Mouse (Mus musculus): Measurements from ENCODE around the gene Man1a. TPM values are rescaled to one million over a fixed set of nuclear protein-coding genes. Genes with fewer than 3 reads are reported as not detected.

The Man1a gene
- polyA plus RNA-seq, 2 experiments from 2014 or later: 16.9 to 17.2 TPM

GRCm38 (mm10) chr10:54060587-54060986 is 15.8 kb downstream of the Man1a start:
- ATAC-seq: no peak

GRCm38 (mm10) chr10:54059679-54060249 is 16.6 kb downstream of the Man1a start:
- peak; percentile 16 for ATAC-seq

GRCm38 (mm10) chr10:54059092-54059496 is 17.3 kb downstream of the Man1a start:
- no peak for ATAC-seq

DNA sequence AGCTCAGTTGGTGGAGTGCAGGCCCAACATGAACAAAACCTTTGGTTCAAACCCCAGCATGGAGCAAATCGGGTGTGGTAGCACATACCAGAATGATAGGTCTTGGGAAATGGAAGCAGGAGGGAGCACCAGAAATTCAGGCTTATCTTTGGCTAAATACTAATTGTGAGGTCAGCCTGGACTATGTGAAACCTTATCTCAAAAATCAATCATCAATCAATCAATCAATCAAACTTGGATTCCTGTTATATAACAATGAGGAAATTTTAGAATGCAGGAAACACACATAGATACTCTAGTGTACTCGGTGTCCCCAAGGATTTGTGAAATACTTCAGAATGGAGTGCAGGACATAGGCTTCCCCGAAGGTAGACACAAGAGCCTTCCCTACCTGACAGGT is 17.8 kb downstream of the Man1a start:
- no peak for ATAC-seq

- ATAC-seq: no peak
These were observed 22.2 kb downstream of the Man1a start for GRCm38 (mm10) chr10:54054188-54054587.

DNA sequence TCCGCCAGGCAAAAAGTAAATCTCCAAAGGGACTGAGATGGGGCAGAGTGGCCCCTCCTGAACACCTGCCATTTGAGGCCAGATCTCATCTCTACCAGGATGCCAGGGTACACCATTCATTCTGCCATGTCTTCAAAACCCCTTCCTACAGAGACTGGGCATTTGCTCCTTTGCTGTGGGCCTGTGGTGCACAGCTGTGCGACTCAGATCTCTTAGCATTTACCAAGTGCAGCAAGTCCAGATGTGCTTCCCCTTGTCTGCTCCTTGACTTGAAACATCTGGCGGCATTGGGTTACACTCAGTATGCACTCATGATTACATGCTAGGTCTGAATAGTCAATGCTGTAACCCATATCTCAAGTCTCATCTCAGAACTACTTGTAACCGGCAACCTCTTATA is 28.5 kb downstream of the Man1a start:
- peak; percentile 14 for ATAC-seq

GRCm38 (mm10) chr10:54043358-54043757 is 33.1 kb downstream of the Man1a start:
- ATAC-seq: no peak

GRCm38 (mm10) chr10:54042212-54042840 is 34.1 kb downstream of the Man1a start:
- ATAC-seq: no peak

- peak; percentile 77 for ATAC-seq
These were observed 35.9 kb downstream of the Man1a start for GRCm38 (mm10) chr10:54040261-54041165.

DNA sequence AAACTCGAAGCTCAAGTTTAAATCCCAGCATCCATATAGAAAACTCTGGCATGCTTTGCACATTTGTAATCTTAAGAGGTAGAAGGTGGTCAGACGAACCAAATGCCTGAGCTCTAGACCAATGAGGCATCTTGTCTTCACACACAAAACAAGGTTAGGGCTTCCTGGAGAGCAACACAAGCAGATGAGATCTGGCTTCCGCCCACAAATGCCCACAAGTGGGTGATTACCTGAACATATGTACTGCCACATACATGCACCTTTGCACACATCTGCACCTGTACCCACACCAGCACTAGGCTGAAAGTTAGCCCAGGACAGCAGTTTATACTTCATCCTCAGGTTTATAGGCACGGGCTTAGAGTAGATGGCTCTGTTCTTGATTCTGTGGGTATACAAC is 36.7 kb downstream of the Man1a start:
- ATAC-seq: peak; percentile 37

DNA sequence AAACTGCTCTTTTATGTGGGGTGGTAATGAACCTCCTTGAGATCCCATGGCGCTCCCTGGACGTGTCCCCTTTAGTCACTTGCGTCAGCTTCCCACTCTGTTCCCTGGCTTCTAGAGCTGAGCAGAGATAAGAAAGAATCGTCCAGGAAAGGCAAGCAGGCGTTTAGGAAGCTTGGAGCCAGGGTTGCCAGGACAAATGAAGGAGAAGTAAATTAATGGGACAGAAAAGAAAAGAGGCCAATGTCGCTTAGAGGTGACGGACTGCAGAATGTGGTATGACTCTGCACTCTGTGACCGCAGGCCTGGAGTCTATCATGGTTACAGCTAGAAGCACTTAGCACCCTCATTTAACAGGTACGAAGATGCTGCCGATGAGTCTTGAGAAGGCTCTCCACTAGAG is 37.7 kb downstream of the Man1a start:
- ATAC-seq: no peak

DNA sequence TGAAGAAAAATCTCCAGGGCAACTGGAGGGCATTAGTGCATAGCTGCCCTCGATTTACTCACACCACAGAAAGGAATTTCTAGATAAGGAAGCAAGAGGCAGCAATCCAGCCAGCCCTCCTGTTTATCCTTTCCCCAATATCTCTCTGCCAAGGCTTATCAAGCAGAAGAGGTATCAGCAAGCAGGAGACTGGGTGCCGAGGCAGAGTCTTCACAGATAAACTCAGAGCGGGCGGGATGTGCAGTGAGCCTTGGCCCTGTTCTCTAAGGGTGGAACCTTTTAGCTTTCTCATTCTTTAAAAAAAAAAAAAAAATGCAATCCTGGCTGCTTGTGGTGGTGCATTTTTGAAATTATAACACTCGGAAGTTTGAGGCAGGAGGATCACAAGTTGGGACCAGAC is 38.2 kb downstream of the Man1a start:
- ATAC-seq: no peak

DNA sequence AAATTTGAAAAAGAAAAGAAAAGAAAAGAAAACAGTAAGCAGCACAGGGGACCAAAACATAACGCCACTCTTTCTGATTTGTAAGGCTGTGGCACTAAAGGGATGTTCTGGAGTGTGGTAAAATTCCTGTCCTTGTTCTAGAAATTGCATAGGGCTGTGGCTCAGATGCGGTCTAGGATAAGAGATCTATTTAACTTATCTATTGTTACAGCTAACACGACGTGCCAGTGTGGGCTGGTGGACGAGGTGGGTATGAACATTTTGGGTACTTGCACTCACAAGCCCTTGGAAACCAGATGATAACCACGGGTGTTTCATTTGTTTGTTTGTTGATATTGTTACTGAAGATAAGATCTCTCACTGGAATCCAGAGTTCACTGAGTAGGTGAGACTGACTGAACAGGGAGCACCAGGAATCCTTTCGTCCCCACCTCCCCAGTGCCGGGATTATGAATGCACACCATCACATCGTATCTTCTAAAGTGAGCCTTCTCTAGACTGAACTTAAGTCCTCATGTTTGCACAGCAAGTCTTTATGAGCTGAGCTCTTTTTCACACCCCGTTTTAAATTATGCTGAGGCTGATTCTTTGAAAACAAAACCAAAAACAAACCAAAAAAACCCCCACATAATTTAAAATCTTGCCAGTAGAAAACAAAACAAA is 38.9 kb downstream of the Man1a start:
- ATAC-seq: no peak

GRCm38 (mm10) chr10:54035586-54035985 is 40.8 kb downstream of the Man1a start:
- ATAC-seq: no peak

DNA sequence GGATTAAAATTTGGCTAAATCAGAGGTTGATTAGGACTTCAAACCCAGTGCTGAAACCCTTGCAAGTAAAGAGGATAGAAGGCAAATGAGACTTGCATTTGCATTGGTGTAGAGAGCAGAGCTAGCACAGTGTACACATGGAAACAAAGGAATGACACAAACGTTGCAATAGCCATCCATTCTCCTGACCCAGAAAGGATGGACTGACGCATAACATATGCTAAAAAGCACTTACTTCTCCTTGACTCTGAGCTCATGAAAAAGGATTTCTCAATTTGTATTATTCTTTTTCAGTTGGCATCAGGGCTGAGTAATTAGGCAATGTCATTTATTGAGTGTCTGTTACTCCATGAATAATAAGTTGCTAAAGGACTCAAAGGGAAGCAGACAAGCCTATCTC is 41.6 kb downstream of the Man1a start:
- no peak for ATAC-seq

- peak; percentile 67 for ATAC-seq
These were observed 43.9 kb downstream of the Man1a start for GRCm38 (mm10) chr10:54032316-54033092.

- ATAC-seq: no peak
These were observed 47.5 kb downstream of the Man1a start for GRCm38 (mm10) chr10:54028866-54029265.

GRCm38 (mm10) chr10:54026738-54027427 is 49.5 kb downstream of the Man1a start:
- peak; percentile 80 for ATAC-seq

DNA sequence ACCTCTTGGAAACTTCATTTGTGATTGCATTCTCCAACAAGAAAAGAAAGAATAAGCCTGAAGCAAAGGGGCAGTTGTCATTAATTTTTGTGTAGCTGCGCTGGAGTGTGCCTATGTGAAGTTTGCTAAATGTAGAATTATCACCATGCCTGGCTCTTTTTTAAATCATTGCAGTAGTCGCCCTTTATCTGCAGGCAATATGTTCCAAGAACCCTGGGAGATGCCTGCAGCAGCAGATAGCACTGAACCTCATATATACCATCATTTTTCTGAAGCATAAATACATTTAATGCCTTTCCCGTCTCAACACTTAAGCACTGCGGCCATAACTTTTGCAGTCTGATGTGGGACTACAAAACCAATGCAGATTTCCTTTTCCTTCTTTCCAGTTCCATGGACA is 50.3 kb downstream of the Man1a start:
- ATAC-seq: no peak

DNA sequence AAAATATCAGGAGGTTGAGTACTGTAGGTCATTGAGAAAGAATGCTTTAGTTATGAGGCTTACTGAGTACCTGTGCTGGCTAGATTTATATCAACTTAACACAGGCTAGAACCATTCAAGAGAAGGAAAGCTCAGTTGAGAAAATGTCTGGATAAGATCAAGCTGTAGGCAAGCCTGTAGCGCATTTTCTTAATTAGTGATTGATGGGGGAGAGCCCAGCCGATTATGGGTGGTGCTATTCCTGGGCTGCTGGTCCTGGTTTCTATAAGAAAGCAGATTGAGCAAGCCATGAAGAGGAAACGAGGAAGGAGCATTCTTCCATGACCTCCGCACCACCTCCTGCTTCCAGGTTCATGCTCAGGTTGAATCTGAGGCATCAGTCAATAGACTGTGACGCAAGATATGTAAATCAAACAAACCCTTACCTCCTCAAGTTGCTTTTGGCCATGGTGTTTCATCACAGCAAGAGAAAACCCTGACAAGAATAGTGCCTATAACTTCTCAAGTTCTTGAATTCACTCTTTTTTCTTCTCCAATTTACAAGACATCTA is 58.4 kb downstream of the Man1a start:
- no peak for ATAC-seq

- no peak for ATAC-seq
These were observed 62.2 kb downstream of the Man1a start for GRCm38 (mm10) chr10:54014116-54014758.

Data from activated CD4-positive, CD25-positive, alpha-beta regulatory T cell, adult 4 months (primary cell).